Mouse (Mus musculus): ENCODE data around the gene Gm20481.
"Not testable (repeated sequence)": the region's sequence is repeated elsewhere in the genome, so short reads cannot be mapped to it uniquely, and the experiment has no call there.

Gm20481 gene

GRCm38 (mm10) chr17:34975581-34976492 lies 6.1 kb downstream of the Gm20481 start:
- DNase-seq (ENCODE audit: low spot score) = no peak

DNA sequence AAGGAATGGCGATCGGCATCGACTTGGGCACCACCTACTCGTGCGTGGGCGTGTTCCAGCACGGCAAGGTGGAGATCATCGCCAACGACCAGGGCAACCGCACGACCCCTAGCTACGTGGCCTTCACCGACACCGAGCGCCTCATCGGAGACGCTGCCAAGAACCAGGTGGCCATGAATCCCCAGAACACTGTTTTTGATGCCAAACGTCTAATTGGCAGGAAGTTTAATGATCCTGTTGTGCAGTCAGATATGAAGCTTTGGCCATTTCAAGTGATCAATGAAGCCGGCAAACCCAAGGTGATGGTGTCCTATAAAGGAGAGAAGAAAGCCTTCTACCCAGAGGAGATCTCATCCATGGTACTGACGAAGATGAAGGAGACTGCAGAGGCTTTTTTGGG lies 7.3 kb downstream of the Gm20481 start:
- no peak for DNase-seq (ENCODE audit: low spot score)

DNA sequence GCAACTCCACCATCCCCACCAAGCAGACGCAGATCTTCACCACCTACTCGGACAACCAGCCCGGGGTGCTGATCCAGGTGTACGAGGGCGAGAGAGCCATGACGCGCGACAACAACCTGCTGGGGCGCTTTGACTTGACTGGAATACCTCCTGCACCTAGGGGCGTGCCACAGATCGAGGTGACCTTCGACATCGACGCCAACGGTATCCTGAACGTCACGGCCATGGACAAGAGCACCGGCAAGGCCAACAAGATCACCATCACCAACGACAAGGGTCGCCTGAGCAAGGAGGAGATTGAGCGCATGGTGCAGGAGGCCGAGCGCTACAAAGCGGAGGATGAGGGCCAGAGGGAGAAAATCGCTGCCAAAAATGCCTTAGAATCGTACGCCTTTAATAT lies 8.5 kb downstream of the Gm20481 start:
- DNase-seq (ENCODE audit: low spot score) = no peak

- no peak for DNase-seq (ENCODE audit: low spot score)
Measured at GRCm38 (mm10) chr17:34979631-34980030, 9.9 kb downstream of the Gm20481 start.

DNA sequence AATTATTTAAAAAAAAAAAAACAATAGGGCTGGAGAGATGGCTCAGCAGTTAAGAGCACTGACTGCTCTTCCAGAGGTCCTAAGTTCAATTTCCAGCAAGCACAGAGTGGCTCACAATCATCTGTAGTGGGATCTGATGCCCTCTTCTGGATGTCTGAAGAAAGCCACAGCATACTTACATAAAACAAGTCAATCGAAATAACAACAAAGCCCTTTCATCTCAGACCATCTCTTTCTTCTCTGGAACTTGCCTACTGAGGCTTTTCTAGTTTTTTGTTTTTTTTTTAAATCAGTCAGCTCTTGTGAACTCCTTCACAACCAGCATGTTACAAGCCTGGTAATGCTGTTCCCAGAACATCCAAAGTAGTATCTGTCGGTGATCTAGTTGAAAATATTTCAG lies 10.9 kb downstream of the Gm20481 start:
- peak; percentile 72 for DNase-seq (ENCODE audit: low spot score)

- peak; percentile 94 for DNase-seq (ENCODE audit: low spot score)
Measured at GRCm38 (mm10) chr17:34981690-34982180, 12.0 kb downstream of the Gm20481 start, which contains the start of gene Lsm2. TSS of gene Lsm2 (plus strand) at chr17:34981862.

DNA sequence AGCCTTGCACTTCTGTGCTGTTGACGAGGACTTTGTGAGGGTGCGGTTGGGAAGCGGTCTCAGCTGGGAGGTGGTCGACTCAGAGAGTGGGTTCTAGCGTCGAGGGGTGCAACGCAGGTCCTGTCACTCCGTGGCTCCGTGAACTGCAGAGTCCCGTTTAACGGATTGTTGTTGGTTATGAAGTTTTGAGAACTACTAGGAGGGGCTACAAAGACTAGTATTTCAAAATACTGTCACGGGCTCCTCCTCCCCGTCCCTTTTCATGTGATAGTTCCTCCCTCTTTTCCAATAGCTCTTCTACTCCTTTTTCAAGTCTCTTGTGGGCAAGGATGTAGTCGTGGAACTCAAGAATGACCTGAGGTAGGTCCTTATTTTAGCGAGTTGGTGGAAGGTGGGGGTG lies 12.6 kb downstream of the Gm20481 start:
- no peak for DNase-seq (ENCODE audit: low spot score)

GRCm38 (mm10) chr17:34984218-34984617 lies 14.5 kb downstream of the Gm20481 start:
- no peak for DNase-seq (ENCODE audit: low spot score)

DNA sequence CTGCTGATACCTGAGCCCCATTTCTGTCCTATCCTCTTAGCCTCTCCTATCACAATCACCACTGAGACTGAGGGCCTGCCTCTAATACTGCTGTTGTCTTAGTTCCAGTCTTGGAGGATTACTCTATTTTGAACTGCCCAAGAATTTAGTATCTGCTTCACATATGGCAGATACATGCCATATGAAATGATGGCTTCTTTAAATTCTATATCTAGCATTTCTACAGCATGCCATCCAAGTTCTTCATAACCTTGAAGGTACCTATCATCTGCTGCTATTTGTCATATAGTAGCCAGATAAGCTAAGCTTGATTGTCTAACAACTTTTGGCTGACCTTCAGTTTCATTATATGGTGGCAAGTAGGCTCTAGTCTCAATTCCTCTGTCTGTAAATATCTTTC lies 25.0 kb downstream of the Gm20481 start:
- DNase-seq (ENCODE audit: low spot score) = no peak

GRCm38 (mm10) chr17:34995192-34995591 lies 25.5 kb downstream of the Gm20481 start:
- DNase-seq (ENCODE audit: low spot score) = not testable (repeated sequence)

GRCm38 (mm10) chr17:34995927-34996326 lies 26.2 kb downstream of the Gm20481 start:
- not testable (repeated sequence) for DNase-seq (ENCODE audit: low spot score)

- DNase-seq (ENCODE audit: low spot score) = no peak
Measured at GRCm38 (mm10) chr17:34996411-34997141, 26.9 kb downstream of the Gm20481 start.

- DNase-seq (ENCODE audit: low spot score) = no peak
Measured at GRCm38 (mm10) chr17:34997142-34997483, 27.4 kb downstream of the Gm20481 start.

- DNase-seq (ENCODE audit: low spot score) = no peak
Measured at GRCm38 (mm10) chr17:34998526-34999430, 29.1 kb downstream of the Gm20481 start.

- DNase-seq (ENCODE audit: low spot score) = not testable (repeated sequence)
Measured at GRCm38 (mm10) chr17:34999871-35000716, 30.4 kb downstream of the Gm20481 start.

DNA sequence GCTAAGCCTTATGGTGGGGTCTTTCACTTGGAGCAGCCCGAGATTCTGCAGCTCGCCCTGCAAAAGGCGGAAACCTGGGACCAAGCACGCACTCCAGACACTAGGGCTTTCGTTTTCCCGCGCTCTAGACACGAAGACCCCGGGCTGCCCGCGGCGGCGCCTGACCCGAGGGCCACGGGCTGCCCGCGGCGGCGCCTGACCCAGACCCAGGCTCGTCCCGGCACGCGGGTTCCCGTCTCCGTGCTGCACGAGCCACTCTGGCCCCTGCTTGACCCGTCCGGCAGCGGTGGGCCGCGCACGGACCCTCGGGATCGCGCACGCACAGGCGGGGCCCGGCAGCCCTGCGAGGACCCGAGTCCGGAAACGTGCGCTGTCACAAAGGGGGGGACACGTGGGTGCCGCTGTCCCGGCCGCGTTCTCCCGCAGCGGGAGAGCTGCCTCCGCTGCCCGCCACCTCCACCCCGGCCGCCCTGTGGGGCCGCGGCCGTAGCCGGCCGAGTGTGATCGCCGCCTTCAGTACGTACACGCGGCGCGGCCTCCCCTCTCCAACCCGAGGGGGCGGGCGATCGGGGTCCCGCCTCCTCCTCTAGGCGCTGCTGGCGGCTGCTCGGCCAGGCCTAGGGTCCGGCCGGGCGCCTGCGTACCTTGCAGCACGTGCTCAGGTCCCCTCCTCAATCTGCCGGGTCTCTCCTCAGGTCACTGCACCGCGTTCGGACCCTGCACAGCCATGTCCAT lies 31.2 kb downstream of the Gm20481 start, which contains the start of gene Vars:
TSS of gene Vars (plus strand) at position 271 of the 735 bp plus-strand sequence.
- peak; percentile 83 for DNase-seq (ENCODE audit: low spot score)

DNA sequence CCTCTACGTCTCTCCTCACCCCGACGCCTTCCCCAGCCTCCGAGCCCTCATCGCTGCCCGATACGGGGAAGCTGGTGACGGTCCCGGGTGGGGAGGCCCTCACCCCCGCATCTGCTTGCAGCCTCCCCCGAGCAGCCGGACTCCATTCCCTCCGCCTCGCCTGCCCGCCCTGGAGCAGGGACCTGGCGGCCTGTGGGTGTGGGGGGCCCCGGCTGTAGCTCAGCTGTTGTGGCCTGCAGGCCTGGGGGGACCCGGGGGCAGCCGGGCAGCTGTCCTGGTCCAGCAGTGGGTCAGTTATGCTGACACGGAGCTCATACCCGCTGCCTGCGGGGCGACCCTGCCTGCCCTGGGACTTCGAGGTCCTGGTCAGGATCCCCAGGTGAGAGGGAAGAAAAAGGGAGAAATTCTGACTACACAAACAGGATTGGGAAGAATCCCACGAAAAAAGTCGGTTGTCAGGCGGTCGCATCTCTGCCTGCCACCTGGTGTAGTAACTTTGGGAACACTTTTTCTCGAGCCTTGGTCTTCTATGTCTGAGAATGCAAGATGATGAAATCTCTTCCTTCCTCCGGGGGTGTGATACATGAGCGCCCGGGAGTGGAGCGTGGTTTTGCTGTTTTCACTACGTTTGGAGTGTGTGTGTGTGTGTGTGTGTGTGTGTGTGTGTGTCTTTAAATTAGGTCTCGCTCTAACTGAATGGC lies 31.9 kb downstream of the Gm20481 start:
- no peak for DNase-seq (ENCODE audit: low spot score)

DNA sequence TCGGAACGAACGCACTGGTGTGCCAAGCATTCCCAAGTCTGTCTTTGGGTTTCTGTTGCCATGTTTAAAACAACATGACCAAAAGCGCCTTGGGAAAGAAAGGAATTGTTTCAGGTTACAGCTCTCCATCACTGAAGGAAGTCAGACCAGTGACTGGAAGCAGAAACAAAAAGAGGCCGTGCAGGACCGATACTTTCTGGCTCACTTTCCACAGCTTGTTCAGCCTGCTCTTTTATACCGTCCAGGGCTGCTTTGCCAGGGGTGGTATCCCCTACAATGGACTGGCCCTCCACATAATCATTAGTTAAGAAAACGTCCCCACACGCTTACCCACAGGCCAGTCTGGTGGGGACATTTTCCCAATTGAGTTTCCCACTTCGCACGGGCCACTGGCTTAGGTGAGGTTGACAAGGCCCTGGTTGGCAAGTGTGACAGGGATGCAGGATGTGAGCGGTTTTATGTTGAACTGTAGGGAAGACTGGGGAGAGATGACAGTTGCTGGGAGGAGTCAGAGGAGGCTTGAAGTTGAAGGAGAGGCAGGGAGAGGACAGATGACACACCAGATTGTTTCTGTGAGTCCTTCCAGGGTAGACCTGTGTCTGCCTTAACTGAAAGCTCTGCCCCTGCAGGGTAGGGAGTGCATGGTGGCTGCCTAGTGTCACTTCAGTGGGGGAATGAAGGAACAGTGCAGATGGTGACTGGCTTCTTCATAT lies 32.6 kb downstream of the Gm20481 start:
- DNase-seq (ENCODE audit: low spot score) = no peak
